Mouse (Mus musculus) limb, embryonic 11.5 days (tissue): ENCODE data around the gene Upp2. TPM values are rescaled to one million over a fixed set of nuclear protein-coding genes. Genes with fewer than 3 reads are reported as not detected.

Experiments used
- ATAC-seq: fragments of 200-750 bp; cut with Nextera tagmentation; 2 replicates; pipeline ENCODE4 v1.8.0; 2017; ENCODE audit warnings: low read depth; ENCODE audit not compliant: insufficient number of reproducible peaks, low FRiP score, low TSS enrichment
- DNase-seq: peaks from one replicate; pipeline ENCODE4 v3.0.0-alpha.2; 2015; ENCODE audit warnings: low spot score
- H3K27ac ChIP-seq: fragments of 300-500 bp; sonication (generic); replicated peaks from 2 replicates; pipeline ENCODE4 v1.5.1; 2014; ENCODE audit warnings: low read depth, mild to moderate bottlenecking, low read length
- H3K27me3 ChIP-seq: fragments of 300-500 bp; sonication (generic); 2 replicates; pipeline ENCODE4 v1.6.1; 2014; ENCODE audit warnings: mild to moderate bottlenecking, low read length, mixed read lengths; ENCODE audit not compliant: control insufficient read depth, insufficient read depth
- H3K36me3 ChIP-seq: fragments of 300-500 bp; sonication (generic); 2 replicates; pipeline ENCODE4 v1.6.1; 2014; ENCODE audit warnings: mild to moderate bottlenecking, low read length, moderate library complexity, mixed read lengths; ENCODE audit not compliant: control insufficient read depth, insufficient read depth
- H3K4me1 ChIP-seq: fragments of 300-500 bp; sonication (generic); 2 replicates; pipeline ENCODE4 v1.6.1; 2014; ENCODE audit warnings: low read length, mixed read lengths; ENCODE audit not compliant: control insufficient read depth, insufficient read depth
- H3K4me2 ChIP-seq: fragments of 300-500 bp; sonication (generic); 2 replicates; pipeline ENCODE4 v1.6.1; 2014; ENCODE audit warnings: low read depth, mild to moderate bottlenecking, moderate library complexity; ENCODE audit not compliant: severe bottlenecking
- H3K4me3 ChIP-seq: fragments of 300-500 bp; sonication (generic); 2 replicates; pipeline ENCODE4 v1.5.1; 2014; ENCODE audit warnings: low read depth, low read length
- H3K9ac ChIP-seq: fragments of 300-500 bp; sonication (generic); 2 replicates; pipeline ENCODE4 v1.6.1; 2014; ENCODE audit warnings: mild to moderate bottlenecking, low read length
- H3K9me3 ChIP-seq: fragments of 300-500 bp; sonication (generic); 2 replicates; pipeline ENCODE4 v1.6.1; 2016; ENCODE audit warnings: low read length; ENCODE audit not compliant: control insufficient read depth
- WGBS: fragments of 180-500 bp; shearing (Covaris S2); extraction: QIAGEN DNeasy Blood & Tissue Kit; methylation state at CpG from one replicate; pipeline ENCODE4 v1.1.7; 2014; 5-methylcytosine and 5-hydroxymethylcytosine counted together
- polyA plus RNA-seq: library from polyadenylated mRNA; unstranded; fragments of >200 nt; fragmentation: Nextera tagmentation; extraction: Ambion mirVana; gene quantifications from 2 replicates; pipeline ENCODE4 v1.2.1, GENCODE M21; 2014

Gene Upp2
- polyA plus RNA-seq, 1 experiment from 2014 or later = 9.3 TPM

DNA sequence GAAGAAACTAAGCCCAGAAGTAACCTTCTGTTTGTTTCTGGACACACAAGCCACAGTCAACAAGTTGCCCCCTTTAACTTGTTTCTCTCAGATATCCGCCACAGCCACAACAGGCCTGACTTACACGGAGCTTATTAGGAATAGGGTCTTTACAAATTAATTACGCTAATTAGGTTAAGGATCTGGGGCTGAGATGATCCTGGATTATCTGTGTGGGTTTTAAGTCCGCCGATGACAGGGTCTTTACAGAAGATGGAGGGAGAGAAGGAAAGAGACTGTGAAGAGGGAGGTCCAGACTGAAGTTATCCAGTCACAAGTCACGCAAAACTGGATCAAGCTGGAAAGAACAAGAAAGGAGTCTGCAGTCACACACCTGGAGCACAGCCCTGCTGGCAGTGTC is 28.9 kb upstream of the Upp2 start:
- Histone ChIP-seq H3K4me2 (no peak overlapping the region), H3K9ac (no peak overlapping the region), H3K36me3 (no peaks in the 10 kb centered on the region), H3K27ac (no peak overlapping the region), H3K4me1 (peaks cover 14% of the 10 kb centered on the region), H3K9me3 (no peaks in the 10 kb centered on the region), H3K4me3 (no peak overlapping the region), H3K27me3 (no peaks in the 10 kb centered on the region)
- ATAC-seq (no peak), DNase-seq (no peak)
- whole genome bisulfite sequencing = 88% methylated on average over 6 of the region's 6 CpGs

DNA sequence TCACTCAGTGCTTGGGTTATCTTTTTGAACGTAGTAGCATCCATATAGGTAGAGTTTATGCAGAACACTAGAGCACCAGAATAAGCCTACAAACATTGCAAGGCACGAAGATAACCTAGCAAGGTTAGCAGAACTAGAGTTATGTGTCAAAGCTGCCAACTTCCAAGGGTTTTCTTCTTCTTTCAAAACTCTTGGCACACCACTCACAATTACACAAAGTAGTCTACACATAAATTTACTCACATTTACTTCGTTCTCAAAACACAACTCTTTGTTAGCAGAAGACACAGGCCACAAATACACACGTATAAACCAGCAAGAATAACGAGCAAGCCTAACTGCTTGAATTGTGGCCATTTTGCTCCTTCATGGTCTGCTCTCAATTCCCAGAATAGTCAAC is 23.8 kb upstream of the Upp2 start:
- Histone ChIP-seq H3K4me1 (no peaks in the 10 kb centered on the region), H3K36me3 (no peaks in the 10 kb centered on the region), H3K9ac (no peak overlapping the region), H3K27ac (no peak overlapping the region), H3K27me3 (no peaks in the 10 kb centered on the region), H3K4me3 (no peak overlapping the region), H3K9me3 (no peaks in the 10 kb centered on the region), H3K4me2 (no peak overlapping the region)
- 80% methylated on average over 5 of the region's 5 CpGs for WGBS
- no peak for DNase-seq
- no peak for ATAC-seq

DNA sequence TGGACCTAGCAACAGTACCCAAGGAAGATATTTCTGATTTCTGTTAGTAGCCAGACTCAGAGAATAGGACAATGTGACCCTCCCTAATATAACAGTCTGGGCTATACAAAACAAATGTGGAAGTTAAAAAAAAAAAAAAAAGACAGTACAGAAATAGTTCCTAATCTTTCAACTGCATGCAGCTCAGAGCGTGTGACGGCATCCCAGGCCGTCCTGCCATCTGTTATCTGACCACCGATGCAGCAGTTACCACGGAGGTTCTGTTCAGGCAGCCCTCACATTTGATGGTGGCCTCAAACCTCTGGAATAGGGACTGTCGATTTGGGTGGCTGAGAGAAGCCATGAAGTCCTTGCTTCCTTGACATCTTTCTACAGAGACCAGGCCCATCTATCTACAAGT is 22.7 kb upstream of the Upp2 start:
- Histone ChIP-seq H3K4me1 (no peaks in the 10 kb centered on the region), H3K4me2 (no peak overlapping the region), H3K27ac (no peak overlapping the region), H3K27me3 (no peaks in the 10 kb centered on the region), H3K36me3 (no peaks in the 10 kb centered on the region), H3K4me3 (no peak overlapping the region), H3K9me3 (no peaks in the 10 kb centered on the region), H3K9ac (no peak overlapping the region)
- DNase-seq (no peak), ATAC-seq (no peak)
- 91% methylated on average over 6 of the region's 6 CpGs for WGBS

DNA sequence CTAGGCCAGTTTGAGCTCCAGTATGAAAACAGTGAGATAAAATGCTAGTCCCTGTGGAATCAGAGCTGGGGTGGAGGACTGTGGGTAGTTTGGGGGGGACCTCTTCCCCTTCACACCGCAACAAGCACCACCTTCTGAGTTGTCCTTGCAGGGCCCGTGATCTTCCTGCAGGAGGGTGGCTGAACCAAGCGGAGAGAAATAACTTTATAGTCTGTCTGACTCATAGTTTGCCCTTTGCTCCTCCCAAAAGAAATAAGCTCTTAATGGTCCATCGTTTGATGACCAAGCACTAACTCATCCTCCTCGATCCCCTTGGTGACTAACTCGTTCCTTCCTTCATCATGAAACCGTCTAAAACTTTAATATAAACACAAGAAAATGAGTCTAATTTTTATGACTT is 20.8 kb upstream of the Upp2 start:
- no peak overlapping the region for H3K4me3 ChIP-seq
- no peak overlapping the region for H3K4me2 ChIP-seq
- no peak overlapping the region for H3K9ac ChIP-seq
- ATAC-seq (no peak), DNase-seq (no peak)
- H3K27me3 ChIP-seq = no peaks in the 10 kb centered on the region
- no peaks in the 10 kb centered on the region for H3K9me3 ChIP-seq
- H3K36me3 ChIP-seq = no peaks in the 10 kb centered on the region
- no peak overlapping the region for H3K27ac ChIP-seq
- WGBS = 90% methylated on average over 7 of the region's 7 CpGs
- peaks cover 3% of the 10 kb centered on the region; the same call in 1 of the 2 replicates for H3K4me1 ChIP-seq

DNA sequence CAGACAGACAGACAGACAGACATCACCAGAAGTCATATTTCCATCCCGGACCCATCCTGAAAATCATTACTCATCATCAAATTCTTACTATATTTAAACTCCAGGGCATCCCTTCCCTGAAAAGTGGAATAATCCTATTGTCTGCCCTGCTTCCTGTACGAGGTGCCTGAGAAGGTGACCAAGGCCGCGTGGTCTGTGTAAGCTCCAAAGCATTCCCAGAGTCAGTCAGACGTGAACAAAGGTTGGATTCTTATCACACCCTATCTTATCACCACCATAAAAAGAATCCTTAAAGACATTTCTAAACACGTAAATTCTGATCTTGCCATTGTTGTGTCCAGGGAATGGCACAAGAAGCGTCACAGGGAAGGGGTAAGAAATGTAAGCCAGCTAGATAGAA is 18.2 kb upstream of the Upp2 start:
- Histone ChIP-seq H3K9ac (no peak overlapping the region), H3K27me3 (no peaks in the 10 kb centered on the region), H3K4me1 (peaks cover 8% of the 10 kb centered on the region; the same call in 1 of the 2 replicates), H3K36me3 (no peaks in the 10 kb centered on the region), H3K27ac (no peak overlapping the region), H3K4me2 (no peak overlapping the region), H3K4me3 (no peak overlapping the region), H3K9me3 (no peaks in the 10 kb centered on the region)
- no peak for DNase-seq
- ATAC-seq = no peak
- 77% methylated on average over 7 of the region's 7 CpGs for WGBS

DNA sequence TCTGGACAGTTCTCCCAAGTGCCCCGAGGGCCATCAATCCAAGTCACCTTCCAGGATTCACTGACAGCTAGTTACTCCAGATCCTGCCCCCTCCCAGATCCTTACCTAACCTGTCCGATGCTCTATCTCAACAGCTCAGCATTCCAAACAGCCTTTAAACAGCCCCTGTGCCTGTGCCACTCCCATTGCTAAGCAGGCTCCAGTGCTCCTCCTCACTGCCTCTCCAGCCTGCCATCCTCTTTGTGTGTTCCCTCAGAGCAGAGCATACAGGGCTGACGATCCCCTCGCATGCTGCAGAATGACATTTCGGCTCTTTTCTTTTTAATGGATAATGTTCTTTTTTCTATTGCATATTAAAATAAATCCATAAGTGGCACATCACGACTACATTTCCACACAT is 17.1 kb upstream of the Upp2 start:
- Histone ChIP-seq H3K9me3 (no peaks in the 10 kb centered on the region), H3K27me3 (no peaks in the 10 kb centered on the region), H3K36me3 (no peaks in the 10 kb centered on the region), H3K4me2 (no peak overlapping the region), H3K27ac (no peak overlapping the region), H3K4me3 (no peak overlapping the region), H3K4me1 (peaks cover 8% of the 10 kb centered on the region; the same call in 1 of the 2 replicates), H3K9ac (no peak overlapping the region)
- DNase-seq (no peak), ATAC-seq (no peak)
- WGBS = 59% methylated on average over 6 of the region's 6 CpGs

DNA sequence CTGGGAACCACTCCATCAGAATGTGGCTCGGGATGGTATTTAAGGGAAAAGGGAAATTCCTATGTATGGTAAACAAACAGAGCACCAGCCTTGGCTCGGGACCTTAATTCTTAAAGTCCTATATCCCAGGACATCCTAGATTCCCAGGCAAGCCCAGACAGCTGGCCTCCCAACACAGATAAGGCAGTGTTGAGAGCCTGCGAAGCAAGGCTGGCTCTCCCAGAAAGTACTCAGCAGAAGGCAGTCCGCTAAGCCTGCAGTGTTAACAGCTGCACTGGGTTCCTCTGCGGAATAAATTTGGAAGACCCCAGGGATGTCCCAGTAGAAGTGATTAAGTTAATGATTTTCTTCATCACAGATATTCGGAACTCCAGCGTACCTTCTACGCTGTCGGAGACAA is 16.6 kb upstream of the Upp2 start:
- WGBS = 66% methylated on average over 9 of the region's 9 CpGs
- DNase-seq = no peak
- peaks cover 8% of the 10 kb centered on the region; the same call in 1 of the 2 replicates for H3K4me1 ChIP-seq

DNA sequence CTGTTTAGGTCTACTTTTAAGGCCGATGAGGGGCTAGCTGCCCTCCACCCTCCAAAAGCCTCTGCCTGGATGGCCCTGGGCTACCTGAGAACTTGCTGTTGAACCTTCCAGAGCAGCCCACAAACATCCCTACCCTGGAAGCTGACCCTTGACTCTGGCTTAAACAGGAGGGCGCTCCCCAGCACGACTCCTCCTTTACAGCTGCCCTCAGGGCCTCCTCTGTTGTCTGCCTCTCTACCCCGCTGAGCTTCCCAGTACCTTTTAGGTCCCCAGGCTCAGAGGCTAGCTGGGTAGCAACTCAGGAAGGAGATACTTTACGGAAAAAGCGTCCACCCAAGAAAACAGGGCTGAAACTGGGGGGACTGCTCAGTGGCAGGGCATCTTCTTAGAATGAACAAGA is 15.2 kb upstream of the Upp2 start:
- no peak overlapping the region for H3K4me2 ChIP-seq
- no peak overlapping the region for H3K4me3 ChIP-seq
- no peaks in the 10 kb centered on the region for H3K36me3 ChIP-seq
- no peak overlapping the region for H3K9ac ChIP-seq
- ATAC-seq (no peak), DNase-seq (no peak)
- no peak overlapping the region for H3K27ac ChIP-seq
- no peaks in the 10 kb centered on the region for H3K9me3 ChIP-seq
- WGBS = 25% methylated on average over 6 of the region's 6 CpGs
- H3K27me3 ChIP-seq = no peaks in the 10 kb centered on the region
- peaks cover 8% of the 10 kb centered on the region; the same call in 1 of the 2 replicates for H3K4me1 ChIP-seq

More for the DNA sequence above, 16.6 kb upstream of the Upp2 start:
- Histone ChIP-seq H3K36me3 (no peaks in the 10 kb centered on the region), H3K4me3 (no peak overlapping the region), H3K9ac (no peak overlapping the region), H3K27me3 (no peaks in the 10 kb centered on the region), H3K27ac (no peak overlapping the region), H3K9me3 (no peaks in the 10 kb centered on the region), H3K4me2 (no peak overlapping the region)
- no peak for ATAC-seq

DNA sequence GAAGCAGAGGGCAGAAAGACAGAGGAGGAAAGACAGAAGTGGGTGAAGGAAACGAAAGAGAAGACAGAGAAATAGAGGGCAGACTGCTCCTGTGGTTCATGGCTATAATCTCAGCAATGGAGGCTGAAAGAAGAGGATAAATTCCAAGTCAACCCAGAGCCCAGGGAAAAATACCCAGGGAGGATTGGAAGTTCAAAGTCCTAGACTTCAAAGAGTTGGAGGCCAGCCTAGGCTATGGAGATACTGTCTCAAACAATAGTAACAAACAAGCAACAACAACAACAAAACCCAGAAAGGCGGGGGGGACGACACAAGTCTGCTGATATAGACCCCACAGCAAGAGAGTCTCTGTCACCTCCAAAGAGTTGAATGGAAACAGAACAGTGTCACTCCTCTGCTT is 14.8 kb upstream of the Upp2 start:
- Histone ChIP-seq H3K27me3 (no peaks in the 10 kb centered on the region), H3K36me3 (no peaks in the 10 kb centered on the region), H3K4me1 (peaks cover 8% of the 10 kb centered on the region; the same call in 1 of the 2 replicates), H3K9me3 (no peaks in the 10 kb centered on the region), H3K4me2 (no peak overlapping the region), H3K27ac (no peak overlapping the region), H3K4me3 (no peak overlapping the region), H3K9ac (no peak overlapping the region)
- ATAC-seq = no peak
- 46% methylated on average over 3 of the region's 3 CpGs for WGBS
- DNase-seq = no peak
